Mouse (Mus musculus): ENCODE measurements around the gene Phactr4.

GRCm38 (mm10) chr4:132365450-132366060 lies 56.7 kb downstream of the Phactr4 start:
- TF ChIP-seq CTCF (IDR thresholded peaks at IDR 0.05; ENCODE audit: low read depth) (no peak), EP300 (optimal IDR thresholded peaks at IDR 0.05) (no peak)

All from stomach, postnatal 0 days (tissue).